Mouse (Mus musculus): ENCODE results near the gene Ms4a6b. TPM values are rescaled to one million over a fixed set of nuclear protein-coding genes. Genes with fewer than 3 reads are reported as not detected.
"Not testable (repeated sequence)": the region's sequence is repeated elsewhere in the genome, so short reads cannot be mapped to it uniquely, and the experiment has no call there.

The Ms4a6b gene
- polyA plus RNA-seq, 2 experiments: 6.9 to 10.0 TPM

GRCm38 (mm10) chr19:11547911-11548310 lies 31.6 kb downstream of the Ms4a6b start:
- H3K9me3 ChIP-seq (ENCODE audit: control insufficient read depth, low read length): no peaks in the 10 kb centered on the region
- no peak overlapping the region for H3K4me3 ChIP-seq (replicated peaks; ENCODE audit: low read length)
- H3K4me2 ChIP-seq (replicated peaks; ENCODE audit: low read depth, low read length, severe bottlenecking): no peak overlapping the region
- H3K4me1 ChIP-seq (ENCODE audit: control insufficient read depth, insufficient read depth, low read length): no peaks in the 10 kb centered on the region
- H3K36me3 ChIP-seq (ENCODE audit: control insufficient read depth, insufficient read depth, low read length): no peaks in the 10 kb centered on the region
- H3K27me3 ChIP-seq (ENCODE audit: control insufficient read depth, insufficient read depth, low read length): no peaks in the 10 kb centered on the region
- TF ChIP-seq POLR2A (IDR thresholded peaks at IDR 0.05; ENCODE audit: borderline replicate concordance, extremely low read depth, insufficient read depth, insufficient read length): no peak
- ATAC-seq (ENCODE audit: low FRiP score, low read depth): no peak
- no peak overlapping the region for H3K27ac ChIP-seq (replicated peaks; ENCODE audit: low read depth, low read length)
- no peak for DNase-seq (ENCODE audit: low spot score)
- H3K9ac ChIP-seq (ENCODE audit: low read depth, low read length, severe bottlenecking): no peak overlapping the region

DNA sequence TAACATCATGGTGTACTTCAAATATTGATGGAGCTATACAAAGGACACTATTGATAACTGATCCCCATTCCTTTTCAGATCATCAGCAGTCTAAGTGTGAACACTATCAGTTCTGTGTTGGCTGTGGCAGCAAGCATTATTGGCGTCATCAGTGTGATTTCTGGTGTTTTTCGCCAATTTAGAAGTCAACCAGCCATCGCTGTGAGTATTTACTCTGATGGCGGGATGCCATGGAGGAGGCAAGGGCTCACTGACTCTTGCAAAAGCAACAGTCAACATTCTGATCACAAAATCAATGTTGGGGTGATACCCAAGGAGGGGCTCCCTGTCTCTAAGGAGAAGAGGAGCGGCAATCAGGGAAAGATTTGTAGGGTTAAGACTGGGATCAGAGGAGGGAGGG lies 38.4 kb downstream of the Ms4a6b start:
- no peak overlapping the region for H3K4me3 ChIP-seq (replicated peaks; ENCODE audit: low read length)
- 88% methylated on average over 5 of the region's 5 CpGs for WGBS
- H3K27ac ChIP-seq (replicated peaks; ENCODE audit: low read depth, low read length): no peak overlapping the region
- no peaks in the 10 kb centered on the region for H3K9me3 ChIP-seq (ENCODE audit: control insufficient read depth, low read length)
- H3K9ac ChIP-seq (ENCODE audit: low read depth, low read length, severe bottlenecking): no peak overlapping the region
- ATAC-seq (ENCODE audit: low FRiP score, low read depth) (no peak), DNase-seq (ENCODE audit: low spot score) (no peak)
- no peak overlapping the region for H3K4me2 ChIP-seq (replicated peaks; ENCODE audit: low read depth, low read length, severe bottlenecking)
- H3K36me3 ChIP-seq (ENCODE audit: control insufficient read depth, insufficient read depth, low read length): no peaks in the 10 kb centered on the region
- no peaks in the 10 kb centered on the region for H3K27me3 ChIP-seq (ENCODE audit: control insufficient read depth, insufficient read depth, low read length)
- H3K4me1 ChIP-seq (ENCODE audit: control insufficient read depth, insufficient read depth, low read length): no peaks in the 10 kb centered on the region
- TF ChIP-seq POLR2A (IDR thresholded peaks at IDR 0.05; ENCODE audit: borderline replicate concordance, extremely low read depth, insufficient read depth, insufficient read length): no peak

DNA sequence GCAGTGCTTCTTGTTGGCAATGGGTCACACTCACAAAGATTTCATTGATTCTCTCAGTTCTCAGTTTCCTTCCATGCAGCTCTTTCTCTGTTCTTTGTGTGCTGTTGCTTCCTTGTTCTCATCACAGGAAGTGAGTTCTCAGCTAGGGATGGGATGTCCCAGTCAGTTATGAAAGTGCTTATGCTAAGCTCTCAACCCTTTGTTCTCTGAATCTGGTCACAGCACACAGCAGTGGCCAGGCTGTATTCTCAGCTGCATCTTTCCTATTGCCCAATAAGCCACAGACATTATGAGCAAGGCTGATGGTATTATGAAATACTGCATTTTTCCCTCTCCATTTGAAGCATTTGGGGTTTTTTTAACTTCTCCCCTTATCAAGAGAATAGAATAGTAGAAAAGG lies 43.2 kb downstream of the Ms4a6b start:
- not testable (repeated sequence) for H3K9ac ChIP-seq (ENCODE audit: low read depth, low read length, severe bottlenecking); H3K9me3 ChIP-seq (ENCODE audit: control insufficient read depth, low read length); H3K4me3 ChIP-seq (replicated peaks; ENCODE audit: low read length); H3K27ac ChIP-seq (replicated peaks; ENCODE audit: low read depth, low read length); DNase-seq (ENCODE audit: low spot score); ATAC-seq (ENCODE audit: low FRiP score, low read depth); H3K4me2 ChIP-seq (replicated peaks; ENCODE audit: low read depth, low read length, severe bottlenecking); H3K4me1 ChIP-seq (ENCODE audit: control insufficient read depth, insufficient read depth, low read length); H3K27me3 ChIP-seq (ENCODE audit: control insufficient read depth, insufficient read depth, low read length); H3K36me3 ChIP-seq (ENCODE audit: control insufficient read depth, insufficient read depth, low read length)

DNA sequence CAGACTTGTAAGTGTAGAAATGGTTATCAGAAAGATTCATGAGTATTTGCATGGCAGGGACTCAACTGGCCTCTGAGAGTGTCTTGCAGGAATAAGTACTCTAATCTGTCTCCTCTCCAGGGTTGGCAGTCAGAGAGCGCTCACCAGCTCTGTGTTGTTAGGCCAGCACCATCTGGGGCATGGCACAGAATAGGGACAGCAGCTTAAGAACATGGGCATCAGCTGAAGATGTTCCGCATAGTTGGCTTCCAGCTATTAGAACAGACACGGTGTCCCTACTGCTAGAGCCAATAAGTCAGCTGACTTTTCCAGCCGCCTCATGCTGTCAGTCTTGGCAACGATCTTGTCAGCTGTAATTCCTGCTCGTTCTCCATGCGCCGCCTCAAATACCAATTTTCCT lies 58.7 kb downstream of the Ms4a6b start:
- H3K4me2 ChIP-seq (replicated peaks; ENCODE audit: low read depth, low read length, severe bottlenecking): no peak overlapping the region
- no peak overlapping the region for H3K4me3 ChIP-seq (replicated peaks; ENCODE audit: low read length)
- no peaks in the 10 kb centered on the region for H3K4me1 ChIP-seq (ENCODE audit: control insufficient read depth, insufficient read depth, low read length)
- no peaks in the 10 kb centered on the region for H3K36me3 ChIP-seq (ENCODE audit: control insufficient read depth, insufficient read depth, low read length)
- ATAC-seq (ENCODE audit: low FRiP score, low read depth) (no peak), DNase-seq (ENCODE audit: low spot score) (no peak)
- no peak overlapping the region for H3K9ac ChIP-seq (ENCODE audit: low read depth, low read length, severe bottlenecking)
- TF ChIP-seq POLR2A (IDR thresholded peaks at IDR 0.05; ENCODE audit: borderline replicate concordance, extremely low read depth, insufficient read depth, insufficient read length): no peak
- no peaks in the 10 kb centered on the region for H3K9me3 ChIP-seq (ENCODE audit: control insufficient read depth, low read length)
- WGBS: 90% methylated on average over 8 of the region's 8 CpGs
- H3K27ac ChIP-seq (replicated peaks; ENCODE audit: low read depth, low read length): no peak overlapping the region
- no peaks in the 10 kb centered on the region for H3K27me3 ChIP-seq (ENCODE audit: control insufficient read depth, insufficient read depth, low read length)

Other genes starting within 250 kb of the Ms4a6b start
- gene Ms4a5, start 232.6 kb upstream of the Ms4a6b start, polyA plus RNA-seq (2012; rRNA removed): not detected in 2 replicates
- gene Ms4a5, start 232.6 kb upstream of the Ms4a6b start, polyA plus RNA-seq (2014; fragmentation: Nextera tagmentation; extraction: Ambion mirVana): not detected in 2 replicates
- 0.35 and 0.41 TPM in 2 replicates for gene Ms4a14, start 202.1 kb upstream of the Ms4a6b start, polyA plus RNA-seq (2012; rRNA removed)
- gene Ms4a14, start 202.1 kb upstream of the Ms4a6b start, polyA plus RNA-seq (2014; fragmentation: Nextera tagmentation; extraction: Ambion mirVana): 0.10 and 0.11 TPM in 2 replicates
- gene Ms4a7, start 180.4 kb upstream of the Ms4a6b start, polyA plus RNA-seq (2012; rRNA removed): 4.6 and 5.7 TPM in 2 replicates
- gene Ms4a7, start 180.4 kb upstream of the Ms4a6b start, polyA plus RNA-seq (2014; fragmentation: Nextera tagmentation; extraction: Ambion mirVana): 11.2 and 12.3 TPM in 2 replicates
- 1.2 and 1.9 TPM in 2 replicates for gene Ms4a4a, start 141.0 kb upstream of the Ms4a6b start, polyA plus RNA-seq (2012; rRNA removed)
- gene Ms4a4a, start 141.0 kb upstream of the Ms4a6b start, polyA plus RNA-seq (2014; fragmentation: Nextera tagmentation; extraction: Ambion mirVana): 3.3 and 4.4 TPM in 2 replicates
- 0.49 and 0.60 TPM in 2 replicates for gene Ms4a4c, start 111.7 kb upstream of the Ms4a6b start, polyA plus RNA-seq (2012; rRNA removed)
- gene Ms4a4c, start 111.7 kb upstream of the Ms4a6b start, polyA plus RNA-seq (2014; fragmentation: Nextera tagmentation; extraction: Ambion mirVana): 0.69 and 2.2 TPM in 2 replicates
- 0.06 TPM in 1 of 2 replicates, not detected in the other for gene Ms4a4b, start 73.0 kb upstream of the Ms4a6b start, polyA plus RNA-seq (2012; rRNA removed)
- gene Ms4a4b, start 73.0 kb upstream of the Ms4a6b start, polyA plus RNA-seq (2014; fragmentation: Nextera tagmentation; extraction: Ambion mirVana): 0.19 and 0.26 TPM in 2 replicates
- gene Ms4a6c, start 47.1 kb upstream of the Ms4a6b start, polyA plus RNA-seq (2012; rRNA removed): 4.2 and 7.2 TPM in 2 replicates
- gene Ms4a6c, start 47.1 kb upstream of the Ms4a6b start, polyA plus RNA-seq (2014; fragmentation: Nextera tagmentation; extraction: Ambion mirVana): 6.8 and 9.4 TPM in 2 replicates
- gene Gm8369, start 30.6 kb upstream of the Ms4a6b start, polyA plus RNA-seq (2012; rRNA removed): 0.11 and 0.33 TPM in 2 replicates
- gene Gm8369, start 30.6 kb upstream of the Ms4a6b start, polyA plus RNA-seq (2014; fragmentation: Nextera tagmentation; extraction: Ambion mirVana): not detected in 2 replicates
- 0.83 and 0.97 TPM in 2 replicates for gene Ms4a4d, start 20.3 kb downstream of the Ms4a6b start, polyA plus RNA-seq (2012; rRNA removed)
- 2.1 and 2.2 TPM in 2 replicates for gene Ms4a4d, start 20.3 kb downstream of the Ms4a6b start, polyA plus RNA-seq (2014; fragmentation: Nextera tagmentation; extraction: Ambion mirVana)
- gene Ms4a6d, start 88.3 kb downstream of the Ms4a6b start, polyA plus RNA-seq (2012; rRNA removed): 5.3 and 5.4 TPM in 2 replicates
- gene Ms4a6d, start 88.3 kb downstream of the Ms4a6b start, polyA plus RNA-seq (2014; fragmentation: Nextera tagmentation; extraction: Ambion mirVana): 7.4 TPM in 2 replicates
- gene Ms4a2, start 107.2 kb downstream of the Ms4a6b start, polyA plus RNA-seq (2012; rRNA removed): 0.99 and 1.5 TPM in 2 replicates
- gene Ms4a2, start 107.2 kb downstream of the Ms4a6b start, polyA plus RNA-seq (2014; fragmentation: Nextera tagmentation; extraction: Ambion mirVana): 1.8 and 1.9 TPM in 2 replicates
- gene Ms4a3, start 124.3 kb downstream of the Ms4a6b start, polyA plus RNA-seq (2012; rRNA removed): 0.13 TPM in 1 of 2 replicates, not detected in the other
- gene Ms4a3, start 124.3 kb downstream of the Ms4a6b start, polyA plus RNA-seq (2014; fragmentation: Nextera tagmentation; extraction: Ambion mirVana): 0.39 TPM in 1 of 2 replicates, not detected in the other
- not detected in 2 replicates for gene Oosp2, start 144.0 kb downstream of the Ms4a6b start, polyA plus RNA-seq (2012; rRNA removed)
- gene Oosp2, start 144.0 kb downstream of the Ms4a6b start, polyA plus RNA-seq (2014; fragmentation: Nextera tagmentation; extraction: Ambion mirVana): not detected in 2 replicates
- not detected in 2 replicates for gene Oosp1, start 174.6 kb downstream of the Ms4a6b start, polyA plus RNA-seq (2012; rRNA removed)
- not detected in 2 replicates for gene Oosp1, start 174.6 kb downstream of the Ms4a6b start, polyA plus RNA-seq (2014; fragmentation: Nextera tagmentation; extraction: Ambion mirVana)
- gene Oosp3, start 180.5 kb downstream of the Ms4a6b start, polyA plus RNA-seq (2012; rRNA removed): not detected in 2 replicates
- not detected in 2 replicates for gene Oosp3, start 180.5 kb downstream of the Ms4a6b start, polyA plus RNA-seq (2014; fragmentation: Nextera tagmentation; extraction: Ambion mirVana)
- not detected in 2 replicates for gene Gif, start 231.0 kb downstream of the Ms4a6b start, polyA plus RNA-seq (2012; rRNA removed)
- not detected in 2 replicates for gene Gif, start 231.0 kb downstream of the Ms4a6b start, polyA plus RNA-seq (2014; fragmentation: Nextera tagmentation; extraction: Ambion mirVana)